Mouse (Mus musculus): ENCODE measurements around the gene Ascc3.

The Ascc3 gene

GRCm38 (mm10) chr10:50762984-50763383, 170.5 kb downstream of the Ascc3 start:
- DNase-seq (ENCODE audit: low spot score in 2 of 2): no peak

GRCm38 (mm10) chr10:50763457-50764310, 171.2 kb downstream of the Ascc3 start:
- DNase-seq (ENCODE audit: low spot score in 2 of 2): no peak

GRCm38 (mm10) chr10:50772811-50773210, 180.3 kb downstream of the Ascc3 start:
- no peak for DNase-seq (ENCODE audit: low spot score in 2 of 2)

GRCm38 (mm10) chr10:50773846-50774245, 181.4 kb downstream of the Ascc3 start:
- no peak for DNase-seq (ENCODE audit: low spot score in 2 of 2)

GRCm38 (mm10) chr10:50792840-50793239, 200.4 kb downstream of the Ascc3 start:
- DNase-seq (ENCODE audit: low spot score in 2 of 2): no peak

- no peak for DNase-seq (ENCODE audit: low spot score in 2 of 2)
Observed at GRCm38 (mm10) chr10:50801594-50801993, 209.1 kb downstream of the Ascc3 start.

GRCm38 (mm10) chr10:50802380-50802779, 209.9 kb downstream of the Ascc3 start:
- no peak for DNase-seq (ENCODE audit: low spot score in 2 of 2)

DNA sequence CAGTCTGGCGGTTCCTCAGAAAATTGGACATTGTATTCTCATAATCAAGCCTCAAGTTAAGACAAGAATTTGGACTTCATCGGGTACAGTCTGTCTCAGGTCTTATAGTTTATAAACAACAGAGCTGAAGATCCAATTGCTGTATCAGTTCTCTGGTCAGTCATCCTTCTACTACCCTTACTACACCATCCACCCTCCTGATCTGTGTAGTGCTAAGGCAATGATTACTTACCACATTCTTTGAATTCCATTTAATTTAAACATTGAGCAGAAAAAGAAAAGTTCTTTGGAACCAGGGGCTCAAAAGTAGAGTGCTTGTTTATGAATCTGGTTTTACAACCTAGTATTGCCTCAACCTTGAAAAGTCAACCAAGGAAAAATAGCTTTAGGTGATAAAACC, 213.7 kb downstream of the Ascc3 start:
- no peak for DNase-seq (ENCODE audit: low spot score in 2 of 2)

DNA sequence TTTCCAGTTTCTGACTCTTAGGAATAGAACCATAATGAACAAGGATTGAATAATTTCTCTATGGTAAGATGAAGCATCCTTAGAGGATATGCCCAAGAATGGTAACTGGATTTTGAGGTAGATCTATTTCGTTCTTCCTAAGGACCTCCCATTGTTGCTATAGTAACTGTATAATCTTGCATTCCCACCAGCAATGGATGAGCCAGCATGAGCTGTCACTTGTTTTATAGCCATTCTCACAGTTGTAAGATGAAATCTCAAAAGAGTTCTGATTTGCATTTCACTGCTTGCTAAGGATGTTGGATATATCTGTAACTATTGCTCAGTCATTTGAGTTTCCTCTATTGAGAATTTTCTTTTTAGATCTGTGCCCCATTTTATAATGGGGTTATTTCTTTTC, 229.9 kb downstream of the Ascc3 start:
- DNase-seq (ENCODE audit: low spot score in 2 of 2): no peak

GRCm38 (mm10) chr10:50826829-50827228, 234.4 kb downstream of the Ascc3 start:
- DNase-seq (ENCODE audit: low spot score in 2 of 2): no peak

DNA sequence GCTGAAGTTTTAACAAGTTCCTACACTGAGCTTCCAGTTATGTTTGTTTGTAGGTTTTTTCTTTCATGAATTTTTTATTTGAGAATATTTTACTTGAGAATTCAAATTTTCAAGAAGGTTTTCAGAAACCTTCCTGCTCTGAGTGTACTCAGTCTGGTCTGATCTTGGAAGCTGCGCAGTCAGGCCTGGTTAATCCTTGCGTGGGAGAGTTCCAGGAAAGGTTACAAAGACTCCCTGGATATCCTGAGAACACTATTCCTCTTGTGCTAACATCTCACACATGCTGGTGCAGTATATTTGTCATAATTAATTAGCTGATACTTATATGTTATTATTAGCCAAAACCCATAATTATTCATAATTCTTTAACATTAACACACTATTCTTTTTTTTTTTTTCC, 242.1 kb downstream of the Ascc3 start:
- DNase-seq (ENCODE audit: low spot score in 2 of 2): no peak

DNA sequence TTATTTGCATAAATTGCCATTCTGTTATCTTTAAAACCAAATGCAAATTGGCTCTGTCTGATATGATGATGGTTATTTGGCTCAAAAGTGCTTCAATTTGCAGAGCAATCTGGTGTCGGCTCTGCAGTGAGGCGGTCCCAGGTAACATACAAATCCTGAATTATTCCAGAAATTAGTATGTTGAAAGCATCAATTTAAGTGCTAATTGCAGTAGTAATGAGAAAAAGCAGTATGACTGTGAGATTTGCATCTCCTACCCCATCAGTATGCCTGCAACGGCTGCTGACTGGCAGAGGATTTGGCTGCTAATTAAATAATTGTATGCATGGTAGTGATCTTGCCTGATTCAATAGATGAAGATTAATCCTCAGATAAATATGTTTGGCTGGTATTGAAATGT, 250.9 kb downstream of the Ascc3 start:
- no peak for DNase-seq (ENCODE audit: low spot score in 2 of 2)

DNA sequence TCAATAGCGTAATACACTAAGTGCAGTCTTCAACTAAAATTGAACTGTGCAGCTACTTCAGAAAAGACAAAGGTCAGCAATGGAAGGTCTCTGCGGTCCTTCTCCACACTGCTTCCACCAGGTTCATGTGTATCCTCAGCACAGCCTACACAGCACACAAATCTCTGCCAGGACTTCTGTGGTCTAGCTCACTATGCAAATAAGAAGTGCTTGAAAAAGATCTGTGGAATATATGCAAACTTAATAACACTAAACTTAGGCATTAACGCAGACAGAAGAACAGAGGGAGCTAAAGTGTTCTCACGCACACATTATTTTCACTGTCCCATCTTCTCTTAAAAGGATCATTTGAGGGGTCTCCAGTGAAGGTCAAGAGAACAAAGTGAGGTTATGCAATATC, 275.7 kb downstream of the Ascc3 start:
- DNase-seq (ENCODE audit: low spot score in 2 of 2): peak in 1 of 2 experiments; percentile 31

DNA sequence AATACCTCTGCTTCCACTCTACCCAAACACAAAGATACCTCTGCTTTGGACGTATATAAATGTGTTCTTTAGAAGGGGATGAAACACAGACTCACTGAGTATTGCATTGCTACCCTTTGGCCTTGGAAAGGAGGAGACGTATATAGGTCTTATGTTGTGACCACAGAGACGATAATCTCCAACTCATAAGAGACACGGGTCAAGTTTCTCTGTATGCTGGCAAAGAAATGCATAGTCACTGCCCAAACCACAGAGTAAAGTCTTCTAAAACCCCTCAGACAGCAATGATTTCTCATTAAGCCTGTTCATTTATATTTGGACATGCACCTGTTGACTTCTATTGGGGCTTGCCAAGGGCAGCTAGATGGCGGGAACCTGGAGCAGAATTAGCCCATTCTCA, 284.5 kb downstream of the Ascc3 start:
- DNase-seq (ENCODE audit: low spot score in 2 of 2): no peak

DNA sequence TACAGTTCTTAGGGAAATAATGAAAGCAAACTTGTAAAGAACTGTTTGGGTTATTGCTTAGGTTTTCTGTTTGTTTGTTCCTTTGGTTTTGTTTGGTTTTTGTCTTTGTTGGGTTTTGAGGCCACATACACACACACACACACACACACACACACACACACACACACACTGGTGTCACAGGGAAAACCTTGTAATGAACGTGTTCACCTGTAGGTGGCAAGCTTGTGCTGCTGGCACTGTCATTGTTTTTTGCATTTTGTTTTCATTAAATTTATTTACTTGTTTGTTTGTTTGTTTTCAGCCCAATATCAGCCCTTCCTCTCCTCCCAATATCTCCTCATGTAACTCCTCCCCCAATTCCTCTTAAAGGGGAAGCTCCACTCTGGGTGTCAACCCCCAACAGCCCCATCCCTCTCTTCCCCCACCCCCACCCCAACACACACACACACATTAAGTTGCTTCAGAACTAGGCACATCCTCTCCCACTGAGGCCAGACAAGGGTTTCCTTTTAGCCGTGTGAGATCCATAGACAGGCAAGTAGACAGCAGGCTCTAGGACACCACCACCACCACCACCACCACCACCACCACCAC, 289.1 kb downstream of the Ascc3 start:
- DNase-seq (ENCODE audit: low spot score in 2 of 2): no peak

- DNase-seq (ENCODE audit: low spot score in 2 of 2): no peak
Observed at GRCm38 (mm10) chr10:50882366-50882765, 289.9 kb downstream of the Ascc3 start.

DNA sequence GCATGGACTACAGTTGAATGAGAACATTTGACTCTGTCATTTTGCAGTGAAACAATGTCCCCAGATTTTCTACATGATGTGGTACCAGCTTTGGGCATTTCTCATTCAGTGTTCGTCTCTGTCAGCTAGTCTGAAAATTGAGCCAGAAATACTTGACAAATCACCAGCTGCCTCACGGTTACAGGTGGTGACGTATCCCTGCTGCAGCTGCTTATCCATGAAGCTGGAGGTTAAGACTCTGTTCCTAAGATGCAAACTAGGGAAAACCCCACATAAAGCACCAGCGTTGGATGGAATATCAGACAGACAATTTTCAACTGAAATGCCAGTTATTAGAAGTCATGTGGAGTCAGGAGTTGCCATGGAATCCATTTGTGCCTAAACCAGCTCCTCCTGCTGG, 293.8 kb downstream of the Ascc3 start:
- DNase-seq (ENCODE audit: low spot score in 2 of 2): no peak

- DNase-seq (ENCODE audit: low spot score in 2 of 2): no peak
Observed at GRCm38 (mm10) chr10:50890621-50891020, 298.2 kb downstream of the Ascc3 start.

DNA sequence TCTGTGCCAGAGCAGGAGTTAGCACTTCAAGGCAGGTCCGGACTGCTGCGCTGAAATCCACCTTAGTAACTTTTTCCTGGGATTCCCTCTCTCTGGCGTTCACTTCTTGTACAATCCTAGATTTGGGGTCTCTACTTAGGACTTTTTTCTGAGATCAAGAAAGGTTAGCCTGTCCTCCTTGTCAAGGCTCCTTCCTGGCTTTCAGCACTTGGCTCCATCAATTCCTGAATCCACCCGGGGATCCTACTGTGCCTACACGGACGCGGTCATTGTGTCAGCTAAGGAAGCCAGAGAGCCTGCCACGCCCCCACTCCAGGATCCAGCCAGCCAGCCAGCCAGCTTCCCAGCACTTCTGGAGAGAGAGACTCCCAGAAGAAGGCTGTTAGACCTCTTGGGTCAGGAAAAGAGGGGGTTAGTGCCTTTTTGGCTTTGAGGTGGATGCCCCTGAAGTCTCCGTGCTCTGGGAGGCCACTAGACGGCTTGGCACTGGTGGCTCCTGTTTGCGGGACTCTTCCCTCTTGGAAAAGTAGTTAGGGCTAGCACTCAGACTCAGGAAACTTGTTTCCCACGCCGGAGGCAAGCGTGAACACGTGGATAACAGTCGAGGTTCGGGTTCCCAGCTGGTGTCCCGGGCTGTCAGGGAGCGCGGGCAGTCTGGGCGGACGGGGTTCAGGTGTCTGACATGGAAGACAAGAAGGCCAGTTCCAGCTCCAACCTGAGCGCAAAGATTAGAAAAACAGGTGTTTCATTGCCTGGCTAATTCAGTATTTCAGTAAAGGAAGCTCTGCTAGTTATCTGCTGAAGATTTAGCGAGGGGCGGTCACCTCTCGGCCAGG, 299.6 kb downstream of the Ascc3 start:
- no peak for DNase-seq (ENCODE audit: low spot score in 2 of 2)

GRCm38 (mm10) chr10:50892751-50893320, 300.4 kb downstream of the Ascc3 start:
- no peak for DNase-seq (ENCODE audit: low spot score in 2 of 2)

DNA sequence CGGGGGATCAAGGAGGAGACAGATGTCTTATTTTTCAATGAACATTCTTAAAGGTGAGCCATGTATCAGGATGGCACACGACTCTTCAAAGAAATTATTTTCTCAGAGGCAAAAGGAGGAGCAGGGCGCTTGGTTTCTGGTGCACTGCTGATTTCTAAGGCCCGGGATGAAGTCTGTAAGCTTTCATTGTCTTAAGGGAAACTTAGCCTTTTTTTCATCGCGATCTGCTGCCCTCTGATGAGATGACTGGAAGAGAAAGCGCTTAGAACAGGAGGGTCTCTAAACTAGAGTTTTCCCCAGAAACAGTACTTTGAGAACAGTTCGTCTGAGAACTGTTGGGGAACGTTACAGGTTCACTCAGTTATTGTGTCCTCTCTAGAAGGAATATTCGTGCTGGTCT, 301.1 kb downstream of the Ascc3 start:
- no peak for DNase-seq (ENCODE audit: low spot score in 2 of 2)

All from right cerebral cortex, postnatal 10 days (tissue).